Mouse (Mus musculus) limb, embryonic 11.5 days (tissue): ENCODE data around the gene Osbpl8. TPM values are rescaled to one million over a fixed set of nuclear protein-coding genes. Genes with fewer than 3 reads are reported as not detected.

Experiments used
- ATAC-seq: fragments of 200-750 bp; cut with Nextera tagmentation; 2 replicates; pipeline ENCODE4 v1.8.0; 2017; ENCODE audit warnings: low read depth; ENCODE audit not compliant: insufficient number of reproducible peaks, low FRiP score, low TSS enrichment
- DNase-seq: peaks from one replicate; pipeline ENCODE4 v3.0.0-alpha.2; 2015; ENCODE audit warnings: low spot score
- H3K27ac ChIP-seq: fragments of 300-500 bp; sonication (generic); replicated peaks from 2 replicates; pipeline ENCODE4 v1.5.1; 2014; ENCODE audit warnings: low read depth, mild to moderate bottlenecking, low read length
- H3K27me3 ChIP-seq: fragments of 300-500 bp; sonication (generic); 2 replicates; pipeline ENCODE4 v1.6.1; 2014; ENCODE audit warnings: mild to moderate bottlenecking, low read length, mixed read lengths; ENCODE audit not compliant: control insufficient read depth, insufficient read depth
- H3K36me3 ChIP-seq: fragments of 300-500 bp; sonication (generic); 2 replicates; pipeline ENCODE4 v1.6.1; 2014; ENCODE audit warnings: mild to moderate bottlenecking, low read length, moderate library complexity, mixed read lengths; ENCODE audit not compliant: control insufficient read depth, insufficient read depth
- H3K4me1 ChIP-seq: fragments of 300-500 bp; sonication (generic); 2 replicates; pipeline ENCODE4 v1.6.1; 2014; ENCODE audit warnings: low read length, mixed read lengths; ENCODE audit not compliant: control insufficient read depth, insufficient read depth
- H3K4me2 ChIP-seq: fragments of 300-500 bp; sonication (generic); 2 replicates; pipeline ENCODE4 v1.6.1; 2014; ENCODE audit warnings: low read depth, mild to moderate bottlenecking, moderate library complexity; ENCODE audit not compliant: severe bottlenecking
- H3K4me3 ChIP-seq: fragments of 300-500 bp; sonication (generic); 2 replicates; pipeline ENCODE4 v1.5.1; 2014; ENCODE audit warnings: low read depth, low read length
- H3K9ac ChIP-seq: fragments of 300-500 bp; sonication (generic); 2 replicates; pipeline ENCODE4 v1.6.1; 2014; ENCODE audit warnings: mild to moderate bottlenecking, low read length
- H3K9me3 ChIP-seq: fragments of 300-500 bp; sonication (generic); 2 replicates; pipeline ENCODE4 v1.6.1; 2016; ENCODE audit warnings: low read length; ENCODE audit not compliant: control insufficient read depth
- WGBS: fragments of 180-500 bp; shearing (Covaris S2); extraction: QIAGEN DNeasy Blood & Tissue Kit; methylation state at CpG from one replicate; pipeline ENCODE4 v1.1.7; 2014; 5-methylcytosine and 5-hydroxymethylcytosine counted together
- polyA plus RNA-seq: library from polyadenylated mRNA; unstranded; fragments of >200 nt; fragmentation: Nextera tagmentation; extraction: Ambion mirVana; gene quantifications from 2 replicates; pipeline ENCODE4 v1.2.1, GENCODE M21; 2014

The Osbpl8 gene
- polyA plus RNA-seq, 1 experiment from 2014 or later, result 9.1 TPM

GRCm38 (mm10) chr10:111168305-111168704, 3.8 kb downstream of the Osbpl8 start:
- Histone ChIP-seq H3K27me3 (no peaks in the 10 kb centered on the region), H3K4me2 (no peak overlapping the region), H3K4me1 (0 out of 2 replicates have a peak, but pooled peaks cover 4% of the 10 kb centered on the region), H3K36me3 (no peaks in the 10 kb centered on the region), H3K27ac (no peak overlapping the region), H3K4me3 (no peak overlapping the region), H3K9me3 (no peaks in the 10 kb centered on the region), H3K9ac (no peak overlapping the region)
- 81% methylated on average over 3 of the region's 3 CpGs for WGBS
- DNase-seq, result no peak
- no peak for ATAC-seq

GRCm38 (mm10) chr10:111171246-111171934, 6.8 kb downstream of the Osbpl8 start:
- Histone ChIP-seq H3K4me1 (0 out of 2 replicates have a peak, but pooled peaks cover 2% of the 10 kb centered on the region), H3K27me3 (no peaks in the 10 kb centered on the region), H3K9ac (no peak overlapping the region), H3K9me3 (no peaks in the 10 kb centered on the region), H3K27ac (no peak overlapping the region), H3K4me2 (no peak overlapping the region), H3K36me3 (no peaks in the 10 kb centered on the region), H3K4me3 (no peak overlapping the region)
- 93% methylated on average over 15 of the region's 15 CpGs for WGBS
- no peak for ATAC-seq
- no peak for DNase-seq

- Histone ChIP-seq H3K27me3 (no peaks in the 10 kb centered on the region), H3K36me3 (no peaks in the 10 kb centered on the region), H3K4me3 (no peak overlapping the region), H3K9me3 (no peaks in the 10 kb centered on the region), H3K27ac (no peak overlapping the region), H3K4me1 (no peaks in the 10 kb centered on the region), H3K4me2 (no peak overlapping the region), H3K9ac (no peak overlapping the region)
- WGBS, result 81% methylated on average over 7 of the region's 7 CpGs
- no peak for ATAC-seq
- no peak for DNase-seq
Observed at GRCm38 (mm10) chr10:111173589-111174247, 9.2 kb downstream of the Osbpl8 start.

GRCm38 (mm10) chr10:111177336-111177735, 12.8 kb downstream of the Osbpl8 start:
- Histone ChIP-seq H3K4me3 (no peak overlapping the region), H3K27ac (no peak overlapping the region), H3K36me3 (no peaks in the 10 kb centered on the region), H3K4me2 (no peak overlapping the region), H3K27me3 (no peaks in the 10 kb centered on the region), H3K9me3 (no peaks in the 10 kb centered on the region), H3K4me1 (no peaks in the 10 kb centered on the region), H3K9ac (no peak overlapping the region)
- DNase-seq (no peak), ATAC-seq (no peak)
- WGBS, result 81% methylated on average over 8 of the region's 8 CpGs

GRCm38 (mm10) chr10:111178024-111178423, 13.5 kb downstream of the Osbpl8 start:
- H3K4me3 ChIP-seq, result no peak overlapping the region
- WGBS, result 92% methylated on average over 7 of the region's 7 CpGs
- no peak overlapping the region for H3K27ac ChIP-seq
- H3K4me1 ChIP-seq, result no peaks in the 10 kb centered on the region
- H3K4me2 ChIP-seq, result no peak overlapping the region
- no peaks in the 10 kb centered on the region for H3K9me3 ChIP-seq
- ATAC-seq, result no peak
- H3K27me3 ChIP-seq, result no peaks in the 10 kb centered on the region
- H3K36me3 ChIP-seq, result no peaks in the 10 kb centered on the region
- no peak overlapping the region for H3K9ac ChIP-seq
- no peak for DNase-seq

GRCm38 (mm10) chr10:111180633-111181032, 16.1 kb downstream of the Osbpl8 start:
- ATAC-seq (no peak), DNase-seq (no peak)
- H3K4me1 ChIP-seq, result no peaks in the 10 kb centered on the region
- WGBS, result 53% methylated on average over 3 of the region's 3 CpGs
- no peak overlapping the region for H3K9ac ChIP-seq
- H3K9me3 ChIP-seq, result no peaks in the 10 kb centered on the region
- no peak overlapping the region for H3K4me3 ChIP-seq
- no peak overlapping the region for H3K4me2 ChIP-seq
- no peaks in the 10 kb centered on the region for H3K36me3 ChIP-seq
- H3K27me3 ChIP-seq, result no peaks in the 10 kb centered on the region
- H3K27ac ChIP-seq, result no peak overlapping the region

- DNase-seq (no peak), ATAC-seq (no peak)
- H3K4me3 ChIP-seq, result no peak overlapping the region
- H3K4me2 ChIP-seq, result no peak overlapping the region
- no peak overlapping the region for H3K9ac ChIP-seq
- no peaks in the 10 kb centered on the region for H3K36me3 ChIP-seq
- no peak overlapping the region for H3K27ac ChIP-seq
- no peaks in the 10 kb centered on the region for H3K9me3 ChIP-seq
- no peaks in the 10 kb centered on the region for H3K27me3 ChIP-seq
- 84% methylated on average over 7 of the region's 7 CpGs for WGBS
- no peaks in the 10 kb centered on the region for H3K4me1 ChIP-seq
Observed at GRCm38 (mm10) chr10:111183634-111184270, 19.2 kb downstream of the Osbpl8 start.

- no peaks in the 10 kb centered on the region for H3K4me1 ChIP-seq
- no peak for ATAC-seq
- DNase-seq, result no peak
- no peaks in the 10 kb centered on the region for H3K9me3 ChIP-seq
- WGBS, result 93% methylated on average over 1 of the region's 1 CpGs
- H3K9ac ChIP-seq, result no peak overlapping the region
- H3K36me3 ChIP-seq, result no peaks in the 10 kb centered on the region
- no peak overlapping the region for H3K4me3 ChIP-seq
- H3K27ac ChIP-seq, result no peak overlapping the region
- no peak overlapping the region for H3K4me2 ChIP-seq
- H3K27me3 ChIP-seq, result no peaks in the 10 kb centered on the region
Observed at GRCm38 (mm10) chr10:111185574-111186269, 21.2 kb downstream of the Osbpl8 start.
